Mouse (Mus musculus) kidney, embryonic 15.5 days (tissue): ENCODE data around the gene Slc25a20. TPM values are rescaled to one million over a fixed set of nuclear protein-coding genes. Genes with fewer than 3 reads are reported as not detected.

Source experiments
- ATAC-seq: fragments of 200-750 bp; cut with Nextera tagmentation; replicated peaks from 2 replicates; pipeline ENCODE4 v1.8.0; 2017; ENCODE audit warnings: moderate TSS enrichment; ENCODE audit not compliant: low FRiP score
- H3K27ac ChIP-seq: fragments of 300-500 bp; sonication (generic); 2 replicates; pipeline ENCODE4 v1.5.1; 2015; ENCODE audit warnings: mild to moderate bottlenecking, inconsistent platforms
- H3K27me3 ChIP-seq: fragments of 300-500 bp; sonication (generic); 2 replicates; pipeline ENCODE4 v1.6.1; 2015; ENCODE audit warnings: inconsistent platforms
- H3K36me3 ChIP-seq: fragments of 300-500 bp; sonication (generic); 2 replicates; pipeline ENCODE4 v1.6.1; 2015; ENCODE audit warnings: inconsistent platforms
- H3K4me1 ChIP-seq: fragments of 300-500 bp; sonication (generic); 2 replicates; pipeline ENCODE4 v1.6.1; 2015; ENCODE audit warnings: inconsistent platforms
- H3K4me2 ChIP-seq: fragments of 300-500 bp; sonication (generic); 2 replicates; pipeline ENCODE4 v1.6.1; 2015; ENCODE audit warnings: moderate library complexity, mild to moderate bottlenecking, inconsistent platforms
- H3K4me3 ChIP-seq: fragments of 300-500 bp; sonication (generic); replicated peaks from 2 replicates; pipeline ENCODE4 v1.5.1; 2015; ENCODE audit warnings: mild to moderate bottlenecking, inconsistent platforms
- H3K9ac ChIP-seq: fragments of 300-500 bp; sonication (generic); 2 replicates; pipeline ENCODE4 v1.6.1; 2015; ENCODE audit warnings: mild to moderate bottlenecking, inconsistent platforms
- H3K9me3 ChIP-seq: fragments of 300-500 bp; sonication (generic); replicated peaks from 2 replicates; pipeline ENCODE4 v1.6.1; 2016; ENCODE audit warnings: inconsistent platforms
- WGBS: fragments of 180-500 bp; shearing (Covaris S2); methylation state at CpG from one replicate; pipeline ENCODE4 v1.1.7; 2015; ENCODE audit warnings: mixed read lengths; 5-methylcytosine and 5-hydroxymethylcytosine counted together
- polyA plus RNA-seq: library from polyadenylated mRNA; unstranded; fragments of >200 nt; fragmentation: Nextera tagmentation; extraction: Ambion mirVana; gene quantifications from 2 replicates; pipeline ENCODE4 v1.2.1, GENCODE M21; 2015

The Slc25a20 gene
- polyA plus RNA-seq, 1 experiment from 2014 or later = 50.0 TPM

- WGBS = 80% methylated on average over 9 of the region's 9 CpGs
- no peak overlapping the region for H3K4me3 ChIP-seq
- H3K27ac ChIP-seq = no peak overlapping the region
- H3K27me3 ChIP-seq = no peaks in the 10 kb centered on the region
- H3K9me3 ChIP-seq = no peaks in the 10 kb centered on the region
- no peak overlapping the region for H3K4me2 ChIP-seq
- no peak overlapping the region for H3K9ac ChIP-seq
- peaks cover 19% of the 10 kb centered on the region for H3K4me1 ChIP-seq
- H3K36me3 ChIP-seq = no peaks in the 10 kb centered on the region
- no peak for ATAC-seq
Measured at GRCm38 (mm10) chr9:108688451-108688850, 26.6 kb downstream of the Slc25a20 start.

GRCm38 (mm10) chr9:108689106-108689505, 27.2 kb downstream of the Slc25a20 start, which contains the start of gene Prkar2a:
TSS of gene Prkar2a (plus strand) at chr9:108689314.
- H3K4me3 ChIP-seq = no peak within 1 kb of the TSS
- ATAC-seq = no peak
- no peaks in the 10 kb centered on the region for H3K36me3 ChIP-seq
- H3K4me2 ChIP-seq = no peak within 1 kb of the TSS
- H3K27me3 ChIP-seq = no peaks in the 10 kb centered on the region
- 82% methylated on average over 1 of the region's 1 CpGs for WGBS
- peaks cover 26% of the 10 kb centered on the region for H3K4me1 ChIP-seq
- H3K9me3 ChIP-seq = no peaks in the 10 kb centered on the region
- no peak within 1 kb of the TSS for H3K27ac ChIP-seq
- no peak within 1 kb of the TSS for H3K9ac ChIP-seq

GRCm38 (mm10) chr9:108689993-108690392, 28.1 kb downstream of the Slc25a20 start:
- H3K36me3 ChIP-seq = no peaks in the 10 kb centered on the region
- no peaks in the 10 kb centered on the region for H3K27me3 ChIP-seq
- H3K4me3 ChIP-seq = no peak overlapping the region
- no peak for ATAC-seq
- no peaks in the 10 kb centered on the region for H3K9me3 ChIP-seq
- H3K27ac ChIP-seq = no peak overlapping the region
- H3K4me1 ChIP-seq = peaks cover 29% of the 10 kb centered on the region
- no peak overlapping the region for H3K4me2 ChIP-seq
- no peak overlapping the region for H3K9ac ChIP-seq
- WGBS = 100% methylated on average over 1 of the region's 1 CpGs

- H3K36me3 ChIP-seq = no peaks in the 10 kb centered on the region
- no peak overlapping the region for H3K9ac ChIP-seq
- H3K27ac ChIP-seq = no peak overlapping the region
- 88% methylated on average over 6 of the region's 6 CpGs for WGBS
- no peak overlapping the region for H3K4me2 ChIP-seq
- H3K9me3 ChIP-seq = no peaks in the 10 kb centered on the region
- no peak overlapping the region for H3K4me3 ChIP-seq
- no peaks in the 10 kb centered on the region for H3K27me3 ChIP-seq
- ATAC-seq = no peak
- peaks cover 29% of the 10 kb centered on the region for H3K4me1 ChIP-seq
Measured at GRCm38 (mm10) chr9:108690914-108691313, 29.0 kb downstream of the Slc25a20 start.

GRCm38 (mm10) chr9:108691371-108691770, 29.5 kb downstream of the Slc25a20 start:
- Histone ChIP-seq H3K4me3 (peak overlapping the region; percentile 73), H3K27me3 (no peaks in the 10 kb centered on the region), H3K9me3 (no peaks in the 10 kb centered on the region), H3K36me3 (no peaks in the 10 kb centered on the region), H3K9ac (peak overlapping the region; percentile 79), H3K4me1 (peaks cover 26% of the 10 kb centered on the region), H3K4me2 (peak overlapping the region; percentile 97), H3K27ac (peak overlapping the region; percentile 37)
- ATAC-seq = no peak; the same call in 1 of the 2 replicates
- 64% methylated on average over 8 of the region's 8 CpGs for WGBS

- H3K4me1 ChIP-seq = peaks cover 24% of the 10 kb centered on the region
- H3K27me3 ChIP-seq = no peaks in the 10 kb centered on the region
- WGBS = under 1% methylated on average over 41 of the region's 42 CpGs
- H3K9ac ChIP-seq = peak overlapping the region; percentile 79
- peak; percentile 92 for ATAC-seq
- H3K4me2 ChIP-seq = peak overlapping the region; percentile 97
- peak overlapping the region; percentile 73 for H3K4me3 ChIP-seq
- H3K36me3 ChIP-seq = no peaks in the 10 kb centered on the region
- H3K27ac ChIP-seq = peak overlapping the region; percentile 37
- no peaks in the 10 kb centered on the region for H3K9me3 ChIP-seq
Measured at GRCm38 (mm10) chr9:108691846-108692225, 29.9 kb downstream of the Slc25a20 start.

GRCm38 (mm10) chr9:108692226-108693041, 30.5 kb downstream of the Slc25a20 start:
- Histone ChIP-seq H3K9ac (peak overlapping the region; percentile 79), H3K4me2 (peak overlapping the region; percentile 97), H3K36me3 (no peaks in the 10 kb centered on the region), H3K27ac (peak overlapping the region; percentile 37), H3K27me3 (no peaks in the 10 kb centered on the region), H3K9me3 (no peaks in the 10 kb centered on the region), H3K4me1 (peaks cover 24% of the 10 kb centered on the region), H3K4me3 (peak overlapping the region; percentile 73)
- WGBS = under 1% methylated on average over 92 of the region's 92 CpGs
- ATAC-seq = peak; percentile 76

GRCm38 (mm10) chr9:108693946-108694345, 32.1 kb downstream of the Slc25a20 start:
- Histone ChIP-seq H3K36me3 (peaks cover 3% of the 10 kb centered on the region; the same call in 1 of the 2 replicates), H3K27me3 (no peaks in the 10 kb centered on the region), H3K4me1 (peaks cover 24% of the 10 kb centered on the region), H3K9me3 (no peaks in the 10 kb centered on the region), H3K9ac (no peak overlapping the region), H3K27ac (no peak overlapping the region), H3K4me2 (peak overlapping the region; percentile 97), H3K4me3 (0 out of 2 replicates have a peak overlapping the region, but pooled peaks have one; percentile 7)
- no peak for ATAC-seq
- 57% methylated on average over 4 of the region's 4 CpGs for WGBS

GRCm38 (mm10) chr9:108694533-108694932, 32.6 kb downstream of the Slc25a20 start:
- no peak for ATAC-seq
- Histone ChIP-seq H3K9ac (no peak overlapping the region), H3K27ac (no peak overlapping the region), H3K9me3 (no peaks in the 10 kb centered on the region), H3K4me2 (peak overlapping the region; percentile 97; the same call in 1 of the 2 replicates), H3K4me3 (no peak overlapping the region), H3K4me1 (peaks cover 24% of the 10 kb centered on the region), H3K36me3 (peaks cover 3% of the 10 kb centered on the region; the same call in 1 of the 2 replicates), H3K27me3 (no peaks in the 10 kb centered on the region)
- WGBS = 89% methylated on average over 1 of the region's 1 CpGs

GRCm38 (mm10) chr9:108702476-108702875, 40.6 kb downstream of the Slc25a20 start:
- Histone ChIP-seq H3K27me3 (no peaks in the 10 kb centered on the region), H3K9me3 (no peaks in the 10 kb centered on the region), H3K4me1 (peaks cover 12% of the 10 kb centered on the region; the same call in 1 of the 2 replicates), H3K4me3 (no peak overlapping the region), H3K9ac (no peak overlapping the region), H3K27ac (no peak overlapping the region), H3K4me2 (no peak overlapping the region), H3K36me3 (peaks cover 3% of the 10 kb centered on the region; the same call in 1 of the 2 replicates)
- ATAC-seq = no peak

- Histone ChIP-seq H3K9me3 (no peaks in the 10 kb centered on the region), H3K36me3 (no peaks in the 10 kb centered on the region), H3K4me1 (peaks cover 12% of the 10 kb centered on the region; the same call in 1 of the 2 replicates), H3K27ac (no peak overlapping the region), H3K9ac (no peak overlapping the region), H3K4me2 (no peak overlapping the region), H3K4me3 (no peak overlapping the region), H3K27me3 (no peaks in the 10 kb centered on the region)
- WGBS = 36% methylated on average over 12 of the region's 12 CpGs
- no peak for ATAC-seq
Measured at GRCm38 (mm10) chr9:108703373-108704110, 41.7 kb downstream of the Slc25a20 start.

GRCm38 (mm10) chr9:108704591-108704990, 42.7 kb downstream of the Slc25a20 start:
- WGBS = 47% methylated on average over 7 of the region's 7 CpGs
- no peaks in the 10 kb centered on the region for H3K9me3 ChIP-seq
- no peak overlapping the region for H3K4me2 ChIP-seq
- ATAC-seq = 0 out of 2 replicates have a peak, but pooled peaks have one; percentile 43
- no peak overlapping the region for H3K4me3 ChIP-seq
- no peaks in the 10 kb centered on the region for H3K36me3 ChIP-seq
- H3K27me3 ChIP-seq = no peaks in the 10 kb centered on the region
- no peak overlapping the region for H3K9ac ChIP-seq
- peak overlapping the region; percentile 10; the same call in 1 of the 2 replicates for H3K27ac ChIP-seq
- peaks cover 12% of the 10 kb centered on the region; the same call in 1 of the 2 replicates for H3K4me1 ChIP-seq
